Mouse (Mus musculus) ES-Bruce4 (cell line): ENCODE results near the gene Lix1l. TPM values are rescaled to one million over a fixed set of nuclear protein-coding genes. Genes with fewer than 3 reads are reported as not detected.
A peak's percentile ranks its signal among the peaks of the same experiment; 100 is the strongest.

ENCODE experiments used
- H3K27ac ChIP-seq: 2 replicates; pipeline ENCODE4 v1.5.1; 2012; ENCODE audit warnings: low read length, inconsistent platforms; ENCODE audit not compliant: insufficient read depth
- H3K27me3 ChIP-seq: 2 replicates; pipeline ENCODE4 v1.6.1; 2012; ENCODE audit warnings: mild to moderate bottlenecking, low read length, inconsistent platforms; ENCODE audit not compliant: control insufficient read depth, poor library complexity, insufficient read depth, severe bottlenecking
- H3K36me3 ChIP-seq: 2 replicates; pipeline ENCODE4 v1.6.1; 2012; ENCODE audit warnings: inconsistent platforms, mild to moderate bottlenecking, low read length, moderate library complexity; ENCODE audit not compliant: control insufficient read depth, poor library complexity, insufficient read depth, severe bottlenecking
- H3K4me1 ChIP-seq: one replicate; pipeline ENCODE4 v1.8.1; 2011; ENCODE audit warnings: low read length; ENCODE audit not compliant: control insufficient read depth, insufficient read depth
- H3K4me3 ChIP-seq: 2 replicates; pipeline ENCODE4 v1.5.1; 2011; ENCODE audit warnings: low read depth, mild to moderate bottlenecking, low read length
- H3K9ac ChIP-seq: 2 replicates; pipeline ENCODE4 v1.6.1; 2012; ENCODE audit warnings: low read depth, mild to moderate bottlenecking, inconsistent platforms; ENCODE audit not compliant: poor library complexity, severe bottlenecking
- H3K9me3 ChIP-seq: replicated peaks from 2 replicates; pipeline ENCODE4 v1.6.1; 2012; ENCODE audit warnings: mild to moderate bottlenecking, low read length, inconsistent platforms; ENCODE audit not compliant: control insufficient read depth, poor library complexity, insufficient read depth, severe bottlenecking
- CTCF ChIP-seq: IDR thresholded peaks from one replicate; pipeline ENCODE4 v1.8.1; 2011; ENCODE audit warnings: low read depth, low read length
- EP300 ChIP-seq: IDR thresholded peaks from 2 replicates; pipeline ENCODE4 v1.6.1; 2011; ENCODE audit warnings: low read depth, low read length; ENCODE audit not compliant: insufficient read depth
- POLR2A ChIP-seq: IDR thresholded peaks from one replicate; pipeline ENCODE4 v1.8.1; 2011; ENCODE audit warnings: low read length; ENCODE audit not compliant: insufficient read depth
- polyA plus RNA-seq: library from polyadenylated mRNA; stranded (reverse); fragments of >200 nt; gene quantifications from 2 replicates; pipeline ENCODE4 v1.2.4, GENCODE M21; 2011; ENCODE audit warnings: low read depth; ENCODE audit not compliant: missing spikeins, insufficient read depth, insufficient read length

Gene Lix1l
- polyA plus RNA-seq, 1 experiment = 3.1 TPM

- peaks cover 30% of the 10 kb centered on the region for H3K36me3 ChIP-seq
- TF ChIP-seq EP300 = no peak
- no peak for TF ChIP-seq POLR2A
- TF ChIP-seq CTCF = no peak
- no peak overlapping the region for H3K4me3 ChIP-seq
- H3K27ac ChIP-seq = no peak overlapping the region
- H3K9me3 ChIP-seq = no peaks in the 10 kb centered on the region
- H3K9ac ChIP-seq = no peak overlapping the region
- H3K27me3 ChIP-seq = no peaks in the 10 kb centered on the region
- no peaks in the 10 kb centered on the region for H3K4me1 ChIP-seq
Measured at GRCm38 (mm10) chr3:96555999-96556614, 44.8 kb upstream of the Lix1l start.

GRCm38 (mm10) chr3:96556651-96557635 lies 44.0 kb upstream of the Lix1l start:
- peak overlapping the region; percentile 92 for H3K4me3 ChIP-seq
- H3K9ac ChIP-seq = peak overlapping the region; percentile 80
- H3K27ac ChIP-seq = peak overlapping the region; percentile 92
- H3K9me3 ChIP-seq = no peaks in the 10 kb centered on the region
- H3K36me3 ChIP-seq = peaks cover 32% of the 10 kb centered on the region
- no peak for TF ChIP-seq EP300
- TF ChIP-seq CTCF = no peak
- no peak for TF ChIP-seq POLR2A
- H3K4me1 ChIP-seq = no peaks in the 10 kb centered on the region
- H3K27me3 ChIP-seq = no peaks in the 10 kb centered on the region

- no peaks in the 10 kb centered on the region for H3K4me1 ChIP-seq
Measured at GRCm38 (mm10) chr3:96557694-96558093, 43.3 kb upstream of the Lix1l start, which contains the start of gene Txnip. Gene Txnip, plus strand, starts transcription at chr3:96557957.

GRCm38 (mm10) chr3:96558159-96558558 lies 42.8 kb upstream of the Lix1l start:
- Histone ChIP-seq H3K9me3 (no peaks in the 10 kb centered on the region), H3K27ac (peak overlapping the region; percentile 64), H3K4me1 (no peaks in the 10 kb centered on the region), H3K27me3 (no peaks in the 10 kb centered on the region), H3K36me3 (peaks cover 32% of the 10 kb centered on the region), H3K9ac (peak overlapping the region; percentile 93), H3K4me3 (peak overlapping the region; percentile 99)
- TF ChIP-seq POLR2A = peak; percentile 87
- TF ChIP-seq CTCF = no peak
- TF ChIP-seq EP300 = no peak

More at GRCm38 (mm10) chr3:96557694-96558093, 43.3 kb upstream of the Lix1l start, which contains the start of gene Txnip:
- Histone ChIP-seq H3K36me3 (peaks cover 32% of the 10 kb centered on the region), H3K27ac (peak within 1 kb of the TSS; percentile 92), H3K9me3 (no peaks in the 10 kb centered on the region), H3K9ac (peak within 1 kb of the TSS; percentile 93), H3K27me3 (no peaks in the 10 kb centered on the region), H3K4me3 (peak within 1 kb of the TSS; percentile 99)
- TF ChIP-seq EP300 (peak; percentile 98), POLR2A (peak; percentile 99), CTCF (no peak)

GRCm38 (mm10) chr3:96558668-96559196 lies 42.2 kb upstream of the Lix1l start:
- Histone ChIP-seq H3K27ac (peak overlapping the region; percentile 64), H3K4me1 (no peaks in the 10 kb centered on the region)
- TF ChIP-seq POLR2A = no peak
- no peak for TF ChIP-seq CTCF
- TF ChIP-seq EP300 = no peak

More at GRCm38 (mm10) chr3:96558668-96559196, 42.2 kb upstream of the Lix1l start:
- no peaks in the 10 kb centered on the region for H3K9me3 ChIP-seq
- peak overlapping the region; percentile 99 for H3K4me3 ChIP-seq
- H3K36me3 ChIP-seq = peaks cover 32% of the 10 kb centered on the region
- H3K27me3 ChIP-seq = no peaks in the 10 kb centered on the region
- H3K9ac ChIP-seq = peak overlapping the region; percentile 93
